Mouse (Mus musculus): ENCODE data around the gene Mfsd5.
A peak's percentile ranks its signal among the peaks of the same experiment; 100 is the strongest.

The Mfsd5 gene

DNA sequence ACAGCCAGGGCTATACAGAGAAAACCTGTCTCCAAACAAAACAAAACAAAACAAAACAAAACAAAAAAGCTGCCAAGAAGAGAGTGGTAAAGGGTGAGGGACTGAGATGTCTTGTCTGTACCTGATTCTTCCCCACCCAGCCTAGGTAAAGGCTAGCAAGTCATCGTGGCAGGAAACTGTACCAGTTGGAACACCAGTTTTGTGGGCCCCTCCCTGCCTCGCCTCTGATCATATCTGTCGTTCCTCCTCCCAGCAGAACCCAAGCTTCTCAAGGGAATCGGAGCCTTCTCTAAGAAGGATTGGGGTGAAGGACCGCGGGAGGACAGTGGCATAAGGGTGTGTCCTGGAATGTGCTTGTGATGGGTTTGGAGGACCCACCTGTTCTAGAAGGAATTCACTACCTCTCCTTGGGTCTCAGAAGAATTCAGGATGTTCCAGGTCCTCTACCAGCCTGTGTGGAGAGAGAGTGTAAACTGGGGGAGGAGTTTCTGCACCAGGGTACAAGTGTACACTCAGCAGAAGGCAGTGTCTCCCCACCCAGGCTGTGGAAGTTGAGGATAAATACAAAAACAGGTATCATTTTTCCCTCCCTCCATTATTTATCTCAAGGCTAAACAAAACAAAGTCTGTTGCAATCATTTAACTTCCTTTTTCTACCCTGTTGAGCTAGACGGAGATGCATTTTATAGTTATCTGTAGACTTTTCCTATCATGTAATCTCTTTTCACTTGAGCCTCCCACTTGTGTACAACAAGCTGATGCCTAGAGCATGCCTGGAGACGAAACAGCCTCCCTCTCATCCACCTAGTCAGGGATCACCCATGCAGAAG lies 3.4 kb downstream of the Mfsd5 start:
- no peak for DNase-seq (ENCODE audit: low spot score in 2 of 2)

DNA sequence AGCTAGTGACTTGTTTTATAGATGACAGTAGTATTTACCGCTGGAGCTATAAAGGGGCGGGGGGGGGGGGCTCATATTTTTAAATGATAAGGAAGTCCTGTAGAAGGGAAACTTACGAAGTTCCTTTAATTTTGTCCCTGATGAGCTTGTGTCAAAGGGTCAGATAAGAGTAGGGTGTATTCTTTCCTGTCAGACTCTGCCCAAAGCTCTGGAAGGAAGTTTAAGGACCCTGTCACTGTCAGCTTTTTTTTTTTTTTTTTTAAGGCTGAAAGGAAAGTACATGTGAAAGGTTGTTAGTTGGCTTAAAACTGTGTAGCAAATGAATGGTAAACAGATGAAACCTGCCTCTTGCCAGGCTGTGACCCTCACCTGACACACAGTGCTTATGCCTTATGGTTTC lies 4.4 kb downstream of the Mfsd5 start:
- DNase-seq (ENCODE audit: low spot score in 2 of 2), result no peak

DNA sequence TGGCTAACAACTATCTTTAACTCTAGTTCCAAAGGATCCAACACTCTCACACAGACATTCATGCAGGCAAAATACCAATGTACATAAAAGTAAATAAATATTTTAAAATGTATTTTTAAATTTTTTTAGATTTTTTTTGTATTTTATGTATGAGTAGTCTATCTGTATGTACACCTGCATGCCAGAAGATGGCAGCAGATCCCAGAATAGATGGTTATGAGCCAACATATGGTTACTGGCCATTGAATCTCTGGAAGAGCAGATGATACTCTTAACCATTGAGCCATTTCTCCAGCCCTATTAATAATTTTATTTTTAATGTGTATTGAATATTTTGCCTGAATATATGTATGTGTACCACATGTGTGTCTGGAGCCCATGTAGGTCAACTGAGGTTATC lies 8.1 kb downstream of the Mfsd5 start:
- peak in 1 of 2 experiments; percentile 33 for DNase-seq (ENCODE audit: low spot score in 2 of 2)

DNA sequence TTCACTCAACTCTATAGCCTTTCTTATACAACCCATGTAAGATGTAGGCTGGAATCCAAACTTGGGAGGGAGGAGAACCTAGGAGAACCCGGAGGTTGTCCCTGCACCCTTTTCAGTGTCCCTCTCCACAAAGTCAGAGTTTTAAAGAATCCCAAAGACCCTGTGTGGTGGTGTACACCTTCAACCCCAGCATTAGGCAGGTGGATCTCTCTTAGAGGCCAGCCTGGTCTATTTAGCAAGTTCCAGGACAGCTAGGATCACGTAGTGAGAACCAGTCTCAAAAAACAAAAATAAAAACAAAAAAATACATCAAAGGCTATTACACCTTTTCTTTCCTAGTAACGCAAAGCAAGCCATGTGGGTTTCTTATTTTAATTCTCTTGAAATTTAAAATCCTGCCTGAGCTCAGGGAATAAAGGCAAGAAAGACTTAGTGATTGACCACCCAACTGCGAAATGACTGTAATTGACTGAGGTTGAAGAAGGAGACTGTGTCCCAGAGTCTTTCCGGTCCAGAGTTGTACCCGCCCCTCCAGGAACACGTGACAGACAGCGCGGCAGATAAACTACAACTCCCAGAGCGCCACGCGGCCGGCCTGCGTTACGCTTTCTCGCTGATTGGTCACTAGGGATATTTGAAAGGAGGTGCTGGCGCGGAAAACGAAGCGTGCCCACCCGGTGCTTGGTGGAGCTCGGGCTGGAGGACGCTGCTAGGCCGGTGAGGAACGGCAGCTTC lies 16.5 kb downstream of the Mfsd5 start, which contains the start of gene Espl1:
TSS of gene Espl1 (plus strand) at position 634 of the 735 bp plus-strand sequence.
- DNase-seq (ENCODE audit: low spot score in 2 of 2), result peak; percentile 92 to 95

DNA sequence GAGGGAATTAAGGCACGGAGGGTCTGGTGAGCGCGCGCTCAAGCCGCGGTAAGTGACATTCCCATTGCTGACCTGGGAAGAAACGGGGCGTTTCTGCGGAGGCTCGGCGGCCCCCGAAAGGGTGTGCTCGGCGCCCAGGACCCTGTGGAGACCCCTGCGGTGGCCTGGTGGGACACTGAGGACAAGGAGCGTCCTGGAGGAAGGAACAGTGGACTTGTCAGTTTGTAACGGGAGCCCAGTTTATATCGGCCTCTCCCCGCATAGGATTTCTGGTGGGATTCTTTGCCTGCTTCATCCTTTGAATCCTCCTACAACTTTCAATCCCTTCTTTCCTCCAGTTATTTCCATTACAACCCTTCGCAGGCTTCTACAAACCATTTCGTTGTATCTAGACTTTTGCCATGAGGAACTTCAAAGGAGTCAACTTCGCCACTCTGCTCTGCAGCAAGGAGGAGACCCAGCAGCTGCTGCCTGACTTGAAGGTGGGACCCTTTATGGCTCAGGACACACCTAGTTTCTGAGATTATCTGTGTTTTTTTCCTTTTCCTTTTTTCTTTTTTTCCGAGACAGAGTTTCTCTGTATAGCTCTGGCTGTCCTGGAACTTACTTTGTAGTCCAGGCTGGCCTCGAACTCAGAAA lies 17.2 kb downstream of the Mfsd5 start:
- no peak for DNase-seq (ENCODE audit: low spot score in 2 of 2)

DNA sequence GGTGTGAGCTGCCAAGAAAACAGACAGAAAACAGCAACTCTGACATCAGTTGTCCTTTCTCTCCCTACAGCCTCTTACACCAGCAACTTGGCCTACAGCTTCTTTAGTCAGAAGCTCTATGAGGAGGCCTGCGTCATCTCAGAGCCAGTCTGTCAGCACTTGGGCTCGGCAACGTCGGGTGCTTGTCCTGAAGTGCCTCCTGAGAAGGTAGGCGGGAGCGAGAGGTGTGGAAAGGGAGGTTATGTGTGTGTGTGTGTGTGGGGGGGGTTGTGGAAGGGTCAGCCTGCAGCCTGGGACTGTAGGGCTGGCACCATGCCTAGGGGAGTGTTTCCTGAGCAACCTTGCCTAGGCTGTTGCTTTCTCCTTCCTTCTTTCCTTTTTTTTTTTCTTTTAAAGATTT lies 23.3 kb downstream of the Mfsd5 start:
- DNase-seq (ENCODE audit: low spot score in 2 of 2), result no peak

DNA sequence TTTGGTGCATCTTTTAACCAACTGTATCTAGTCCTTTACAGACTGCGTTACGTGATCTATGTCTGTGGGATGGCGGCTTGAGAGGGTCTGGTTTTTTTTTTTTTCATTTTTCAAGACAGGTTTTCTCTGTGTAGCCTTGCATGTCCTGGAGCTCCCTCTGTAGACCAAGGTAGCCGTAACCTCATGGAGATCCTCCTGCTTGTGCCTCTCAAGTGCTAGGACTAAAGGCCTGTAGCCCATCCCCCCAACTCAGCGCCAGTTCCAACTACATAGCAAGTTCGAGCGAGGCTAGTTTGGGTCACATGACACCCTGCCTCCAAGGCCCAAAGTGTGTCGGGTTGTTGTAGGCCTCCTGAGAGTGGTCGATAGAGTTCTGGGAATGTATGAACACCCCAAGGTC lies 29.5 kb downstream of the Mfsd5 start:
- no peak for DNase-seq (ENCODE audit: low spot score in 2 of 2)

DNA sequence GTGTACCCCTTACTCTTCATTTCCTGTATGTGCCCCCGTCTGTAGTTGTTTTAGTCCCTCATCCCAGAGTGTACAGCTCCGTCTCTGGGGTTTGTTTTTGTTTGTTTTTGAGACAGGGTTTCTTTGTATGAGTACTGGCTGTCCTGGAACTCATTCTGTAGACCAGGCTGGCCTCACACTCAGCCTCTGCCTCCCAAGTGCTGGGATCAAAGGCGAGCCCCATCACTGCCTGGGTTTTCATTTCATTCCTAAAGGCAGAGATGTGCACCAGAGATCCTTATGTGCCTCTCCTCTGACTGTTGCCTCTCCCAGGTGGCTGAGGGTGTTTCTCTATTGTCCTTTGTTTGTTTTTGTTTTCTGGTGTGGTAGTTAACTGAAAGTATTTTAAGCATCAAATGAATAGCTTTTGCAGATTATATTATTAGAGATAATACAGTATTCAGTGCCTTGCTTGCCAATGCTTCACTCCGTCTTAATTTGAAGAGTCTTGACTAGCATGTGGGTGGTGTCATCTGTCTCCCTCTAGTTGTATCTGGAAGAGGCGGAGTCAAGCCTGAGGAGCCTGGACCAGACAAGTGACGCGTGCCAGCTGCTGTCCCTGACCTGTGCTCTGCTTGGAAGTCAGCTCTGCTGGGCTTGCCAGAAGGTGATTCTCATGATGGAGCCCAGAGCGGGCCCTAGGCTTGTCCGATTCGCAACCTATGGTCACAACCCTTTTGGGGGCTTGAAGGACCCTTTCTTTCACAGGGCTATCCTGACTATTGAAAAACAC lies 31.0 kb downstream of the Mfsd5 start:
- DNase-seq (ENCODE audit: low spot score in 2 of 2), result peak; percentile 77 to 80

DNA sequence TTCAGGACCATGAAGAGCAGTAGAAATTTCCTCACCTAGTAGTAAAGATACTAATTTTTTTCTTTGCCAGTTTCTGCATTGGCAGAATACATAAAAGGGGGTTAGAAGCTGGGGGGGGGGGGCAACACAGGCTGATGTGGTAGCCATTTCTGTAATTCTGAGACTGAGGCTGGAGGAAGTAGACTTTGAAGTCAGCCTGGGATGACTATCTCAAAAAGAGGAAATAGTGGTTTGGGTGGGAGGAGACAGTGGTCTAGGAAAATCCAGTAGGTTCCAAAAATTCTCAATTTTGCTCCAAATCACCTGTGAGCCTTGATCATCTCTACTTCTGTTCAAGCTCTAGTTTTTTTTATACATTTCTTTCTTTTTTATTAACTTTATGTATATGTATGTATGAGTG lies 32.2 kb downstream of the Mfsd5 start:
- no peak for DNase-seq (ENCODE audit: low spot score in 2 of 2)

DNA sequence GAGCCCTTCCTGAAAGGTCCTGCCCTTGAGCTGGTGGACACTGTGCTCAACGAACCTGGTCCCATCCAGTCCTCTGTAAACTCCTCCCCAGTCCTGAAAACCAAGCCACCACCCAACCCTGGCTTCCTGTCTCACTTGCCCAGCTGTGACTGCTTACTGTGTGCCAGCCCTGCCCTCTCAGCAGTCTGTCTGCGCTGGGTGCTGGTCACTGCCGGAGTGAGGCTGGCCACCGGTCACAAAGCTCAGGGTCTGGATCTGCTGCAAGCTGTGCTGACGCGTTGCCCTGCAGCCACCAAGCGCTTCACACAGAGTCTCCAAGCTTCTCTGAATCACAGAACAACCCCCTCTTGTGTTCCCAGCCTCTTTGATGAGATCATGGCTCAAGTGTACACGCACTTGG lies 36.0 kb downstream of the Mfsd5 start:
- DNase-seq (ENCODE audit: low spot score in 2 of 2), result peak; percentile 43 to 60

DNA sequence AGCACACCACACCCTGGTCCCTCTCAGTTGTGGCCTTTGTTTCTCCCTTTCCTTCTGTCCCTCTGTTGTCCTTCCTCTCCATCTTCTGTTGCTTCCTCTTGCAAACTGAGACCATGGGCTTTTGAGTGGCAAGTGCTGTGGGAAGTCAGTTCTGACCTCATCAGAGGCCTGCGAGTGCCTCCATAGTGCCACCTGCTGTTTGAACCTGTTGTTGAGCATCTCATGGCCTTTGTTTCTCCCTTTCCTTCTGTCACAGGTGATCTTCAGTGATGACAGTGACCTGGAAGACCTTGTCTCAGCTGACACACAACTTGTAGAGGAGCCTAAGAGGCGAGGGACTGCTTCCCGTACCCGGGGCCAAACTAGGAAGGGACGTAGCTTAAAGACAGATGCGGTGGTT lies 37.0 kb downstream of the Mfsd5 start:
- DNase-seq (ENCODE audit: low spot score in 2 of 2), result peak; percentile 60 to 67

DNA sequence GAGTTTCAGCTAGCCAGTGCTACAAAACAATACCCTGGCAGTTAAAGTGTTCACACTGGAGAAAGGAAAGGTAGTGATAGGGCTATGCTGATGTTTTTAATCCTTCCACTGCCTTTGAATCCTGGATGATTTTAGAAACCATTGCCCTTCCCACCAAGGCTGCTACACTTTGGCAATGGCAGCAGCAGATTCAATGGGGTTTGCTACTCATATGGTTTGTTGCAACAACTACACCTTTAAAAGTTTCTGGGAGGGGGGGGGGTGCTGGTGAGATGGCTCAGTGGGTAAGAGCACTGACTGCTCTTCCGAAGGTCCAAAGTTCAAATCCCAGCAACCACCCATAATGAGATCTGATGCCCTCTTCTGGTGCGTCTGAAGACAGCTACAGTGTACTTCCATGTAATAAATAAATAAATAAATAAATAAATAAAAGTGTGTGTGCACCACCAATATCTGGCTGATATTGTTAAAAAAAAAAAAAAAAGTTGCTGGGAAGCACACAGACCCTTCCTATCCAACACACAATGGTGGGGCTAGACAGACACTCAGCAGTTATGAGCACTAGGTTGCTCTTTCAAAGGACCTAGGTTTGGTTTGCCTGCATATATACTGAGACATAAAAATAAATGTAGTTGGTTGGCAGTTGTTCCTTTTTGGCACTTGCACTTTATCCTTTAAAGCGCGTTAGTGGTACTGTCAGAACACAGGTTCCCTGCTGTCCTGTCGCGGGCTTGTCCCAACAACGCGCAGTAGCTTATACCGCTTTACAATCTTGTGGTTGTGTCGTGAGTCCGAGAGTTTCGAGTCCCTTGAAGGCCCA lies 45.6 kb downstream of the Mfsd5 start:
- peak in 1 of 2 experiments; percentile 12 for DNase-seq (ENCODE audit: low spot score in 2 of 2)

DNA sequence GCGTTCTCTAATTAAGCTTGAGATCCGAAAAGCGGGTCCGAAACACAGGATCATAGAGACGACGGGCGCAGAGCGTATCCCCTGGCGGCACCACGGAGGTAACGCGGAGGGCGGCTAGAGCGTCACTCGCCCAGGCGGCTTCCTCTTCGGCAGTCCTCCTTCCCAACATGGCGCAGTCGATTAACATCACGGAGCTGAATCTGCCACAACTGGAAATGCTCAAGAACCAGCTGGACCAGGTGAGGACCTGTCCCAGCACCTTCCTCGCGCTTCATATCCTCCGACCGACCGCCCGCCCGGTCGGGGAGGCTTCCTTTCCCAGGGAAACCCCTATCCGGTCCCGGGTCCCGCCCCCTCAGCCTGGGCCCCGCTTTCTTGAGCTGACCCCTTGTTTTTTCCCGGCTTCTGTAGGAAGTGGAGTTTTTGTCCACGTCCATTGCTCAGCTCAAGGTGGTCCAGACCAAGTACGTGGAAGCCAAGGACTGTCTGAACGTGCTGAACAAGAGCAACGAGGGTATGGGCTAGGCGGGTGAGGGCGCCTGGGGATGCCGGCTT lies 46.8 kb downstream of the Mfsd5 start, which contains the start of gene Pfdn5:
TSS of gene Pfdn5 (plus strand) at position 95 of the 555 bp plus-strand sequence.
- peak; percentile 83 to 88 for DNase-seq (ENCODE audit: low spot score in 2 of 2)

DNA sequence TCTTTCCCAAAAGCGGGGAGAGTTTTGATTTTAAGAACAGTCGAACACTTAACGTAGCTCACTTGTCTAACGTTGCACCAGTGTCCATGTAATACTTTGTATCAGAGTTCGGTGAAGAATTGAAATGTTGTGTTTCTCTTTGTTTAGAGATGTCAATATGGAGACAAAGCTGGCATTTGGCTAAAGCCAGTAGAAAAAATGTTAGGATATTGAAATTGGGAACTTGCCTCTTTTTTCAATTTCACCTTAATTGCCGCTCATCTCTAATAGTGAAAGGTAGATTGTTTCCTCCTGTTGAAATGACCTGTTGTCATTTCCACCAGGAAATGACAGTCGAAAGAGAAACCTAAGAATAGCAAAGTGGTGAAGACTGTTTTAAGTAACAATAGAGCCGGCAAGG lies 47.6 kb downstream of the Mfsd5 start:
- DNase-seq (ENCODE audit: low spot score in 2 of 2), result no peak

All from heart, adult 9 months (tissue).